Mouse (Mus musculus) adrenal gland, postnatal 10 days (tissue): ENCODE data around the gene Ttbk1. TPM values are rescaled to one million over a fixed set of nuclear protein-coding genes. Genes with fewer than 3 reads are reported as not detected.
"Not testable (repeated sequence)": the region's sequence is repeated elsewhere in the genome, so short reads cannot be mapped to it uniquely, and the experiment has no call there.

Source experiments
- DNase-seq: peaks from one replicate; pipeline ENCODE4 v3.0.0; 2021; ENCODE audit warnings: mixed read lengths
- long read RNA-seq, 2 experiments: library from polyadenylated mRNA; stranded (forward); transcript quantifications; one replicate each; pipeline ENCODE4 v2.0.0; 2021
- total RNA-seq, 2 experiments: library from RNA; stranded (reverse); gene quantifications; 2 replicates each; pipeline ENCODE4 v1.2.3; 2021

Gene Ttbk1
- total RNA-seq: 1 to 10 TPM; 1.2 to 2.2 TPM
- long read RNA-seq, experiment 1: 0 reads
- long read RNA-seq, experiment 2: 0 reads

DNA sequence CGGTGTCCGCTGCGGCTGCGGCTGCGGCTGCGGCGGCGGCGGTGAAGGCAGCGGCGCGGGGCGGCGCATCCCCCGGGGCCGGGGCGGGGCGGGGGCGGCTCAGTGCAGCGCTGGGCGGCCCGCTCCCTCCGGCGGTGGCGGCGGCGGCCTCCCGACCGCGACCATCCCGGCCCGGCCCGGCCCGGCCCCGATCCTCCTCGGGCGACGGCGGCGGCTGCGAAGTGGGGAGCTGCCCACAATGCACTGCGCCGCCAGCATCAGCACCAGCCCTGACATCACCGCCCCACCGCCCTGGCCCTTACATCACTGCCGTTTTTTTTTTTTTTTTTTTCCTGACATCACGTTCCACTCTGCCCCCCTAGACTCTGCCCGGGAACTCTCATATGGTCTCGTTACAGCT, at the start of gene Ttbk1:
Ttbk1 (minus strand) TSS at position 245 of the 400 bp plus-strand sequence.
- DNase-seq: peak; percentile 16

DNA sequence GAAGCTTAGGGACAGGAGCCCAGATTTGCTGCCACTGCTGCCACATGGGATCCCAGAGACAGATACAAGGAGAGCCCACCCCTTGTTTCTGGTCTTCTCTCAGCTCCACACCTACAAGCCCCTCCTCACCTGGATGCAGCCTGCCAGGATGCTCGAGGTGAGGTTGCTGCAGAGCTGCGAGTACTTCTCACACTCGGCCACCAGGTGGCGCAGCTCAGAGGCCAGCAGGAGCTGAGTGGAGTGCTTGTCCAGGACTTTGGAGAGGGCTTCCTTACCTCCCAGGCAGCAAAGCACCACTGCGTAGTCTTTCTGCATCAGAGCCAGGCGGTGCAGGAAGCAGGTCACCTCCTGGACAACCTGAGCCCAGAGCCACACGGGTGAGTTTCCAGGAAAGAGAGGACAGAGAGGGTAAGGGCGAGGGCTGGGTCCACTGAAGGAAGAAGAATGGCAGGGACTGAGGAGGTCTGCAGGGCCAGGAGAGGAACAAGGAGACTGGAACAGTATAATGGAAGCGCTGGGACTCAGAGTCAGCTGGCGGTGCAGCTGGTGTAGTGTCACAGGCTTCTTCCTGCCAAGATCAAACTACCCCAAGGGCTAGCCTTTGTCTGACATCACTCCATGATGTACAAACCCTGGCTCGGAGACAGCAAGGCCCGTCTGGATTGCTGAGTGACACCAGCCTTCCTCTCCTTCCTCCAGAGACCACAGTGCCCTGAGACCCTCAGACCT, 38.3 kb upstream of the Ttbk1 start:
- peak; percentile 85 for DNase-seq

DNA sequence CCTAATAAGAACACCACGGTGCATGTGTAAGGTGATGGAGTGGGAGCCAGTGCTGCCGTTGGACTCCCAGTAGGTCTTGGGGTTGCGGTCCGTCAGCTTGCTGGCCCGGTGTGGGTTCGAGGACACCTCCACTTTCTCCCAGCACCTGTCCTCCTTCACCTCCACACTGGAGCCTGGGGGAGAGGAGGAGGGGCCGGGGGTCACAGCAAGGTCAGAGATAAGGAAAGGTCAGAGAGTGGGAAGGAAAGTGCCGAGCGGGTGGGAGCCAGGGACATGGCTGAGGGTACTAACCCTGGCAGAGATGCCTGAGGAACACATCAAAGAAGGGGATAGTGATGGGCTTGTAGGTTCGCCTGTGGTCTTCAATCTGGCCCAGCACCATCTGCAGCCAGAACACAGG, 37.6 kb upstream of the Ttbk1 start:
- DNase-seq: no peak

DNA sequence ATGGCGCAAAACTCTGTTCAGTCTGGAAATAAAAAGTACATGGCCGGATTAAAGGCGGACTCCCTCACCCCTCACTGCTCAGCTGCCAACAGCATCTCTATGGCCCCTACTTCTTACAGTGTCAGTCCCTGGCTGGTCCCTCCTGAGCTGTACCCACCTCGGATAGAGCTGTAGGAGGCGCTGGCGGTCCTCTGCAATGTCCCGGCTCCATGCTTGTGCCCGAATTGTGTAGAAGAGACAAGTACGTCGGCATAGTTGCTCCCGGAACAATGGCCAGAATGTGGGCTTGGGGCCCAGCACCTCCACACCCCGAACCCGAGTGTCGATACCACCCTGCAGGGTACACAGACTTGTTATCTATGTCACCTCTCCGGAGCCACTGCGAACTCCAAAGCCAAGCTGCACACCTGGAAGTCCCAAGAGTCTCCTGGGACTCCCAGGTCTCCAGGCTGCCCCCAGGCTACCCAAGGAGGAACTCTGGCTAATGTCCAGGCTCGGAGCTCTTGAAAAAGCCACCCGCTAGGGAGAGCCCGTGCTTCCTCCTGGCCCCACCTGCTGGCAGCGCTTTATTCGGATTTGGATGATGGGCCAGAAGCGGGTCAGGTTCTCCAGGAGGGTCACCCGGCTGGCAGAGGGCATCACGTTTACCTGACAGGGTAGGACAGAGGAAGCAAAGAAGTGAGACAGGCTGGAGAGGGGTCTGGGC, 34.6 kb upstream of the Ttbk1 start:
- no peak for DNase-seq

DNA sequence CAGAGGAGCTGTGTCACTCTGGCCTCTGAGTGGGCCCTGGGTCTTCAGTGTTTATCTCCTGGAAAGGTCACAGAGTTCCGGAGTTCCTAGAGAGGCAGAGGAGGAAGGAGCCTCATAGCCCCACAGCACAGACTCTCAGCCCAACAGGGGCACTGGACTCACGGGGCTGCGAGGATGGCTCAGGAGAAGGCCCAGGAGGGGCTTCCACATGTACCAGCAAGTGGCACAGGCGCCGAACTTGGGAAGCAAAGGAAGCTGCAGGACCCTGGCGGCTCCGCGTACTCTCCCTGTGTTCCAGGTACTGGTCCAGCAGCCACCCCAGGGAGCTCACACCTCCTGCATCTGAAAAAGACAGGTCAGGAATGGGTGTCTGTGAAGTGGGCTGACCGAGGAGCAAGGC, 33.7 kb upstream of the Ttbk1 start:
- DNase-seq: no peak

DNA sequence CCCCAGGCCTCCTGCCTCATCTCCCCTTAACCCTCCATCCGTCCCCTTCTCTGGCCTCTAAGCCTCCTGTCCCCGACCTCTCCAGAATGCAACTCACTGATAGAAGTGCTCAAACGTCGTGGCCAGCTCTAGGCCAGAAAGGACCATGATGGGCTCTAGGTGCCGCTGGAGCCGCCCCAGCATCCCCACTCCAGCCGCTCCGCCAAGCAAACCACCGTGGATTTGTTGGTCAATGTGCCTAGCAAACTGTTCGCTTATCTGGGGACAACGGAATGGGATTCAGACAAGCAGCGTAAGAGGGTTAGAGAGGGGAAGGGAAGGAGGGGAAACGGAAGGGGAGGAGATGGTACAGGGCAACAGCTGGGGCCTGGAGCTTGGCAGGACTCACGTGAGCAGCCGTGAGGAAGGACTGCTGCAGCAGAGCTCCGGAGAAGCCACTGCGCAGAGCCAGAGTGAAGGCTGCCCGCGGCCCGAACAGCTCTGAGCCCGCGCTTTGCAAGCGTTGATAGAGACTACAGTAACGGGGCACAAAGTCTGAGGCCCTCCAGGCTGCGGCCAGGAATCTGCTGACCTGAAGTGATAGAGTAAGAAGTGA, 33.0 kb upstream of the Ttbk1 start:
- no peak for DNase-seq

DNA sequence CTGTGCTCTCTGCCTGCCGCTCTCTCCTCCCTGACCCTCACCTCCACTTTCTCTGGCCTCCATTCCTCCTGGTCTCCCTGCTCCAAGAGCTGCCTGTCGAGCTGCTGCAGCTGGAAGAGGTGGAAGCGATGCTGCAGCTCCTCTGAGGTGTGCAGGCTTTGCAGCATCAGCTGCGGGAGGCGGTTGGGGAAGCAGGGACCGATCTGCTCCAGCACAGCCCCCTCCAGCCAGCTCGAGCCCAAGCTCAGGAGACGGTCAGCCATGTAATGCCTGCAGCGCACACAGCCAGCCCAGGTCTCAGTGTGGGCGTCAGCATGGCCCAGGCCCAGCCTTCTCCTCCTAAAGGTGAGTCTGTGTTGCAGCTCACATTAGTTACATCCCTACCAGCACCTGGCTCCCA, 32.5 kb upstream of the Ttbk1 start:
- DNase-seq: no peak

DNA sequence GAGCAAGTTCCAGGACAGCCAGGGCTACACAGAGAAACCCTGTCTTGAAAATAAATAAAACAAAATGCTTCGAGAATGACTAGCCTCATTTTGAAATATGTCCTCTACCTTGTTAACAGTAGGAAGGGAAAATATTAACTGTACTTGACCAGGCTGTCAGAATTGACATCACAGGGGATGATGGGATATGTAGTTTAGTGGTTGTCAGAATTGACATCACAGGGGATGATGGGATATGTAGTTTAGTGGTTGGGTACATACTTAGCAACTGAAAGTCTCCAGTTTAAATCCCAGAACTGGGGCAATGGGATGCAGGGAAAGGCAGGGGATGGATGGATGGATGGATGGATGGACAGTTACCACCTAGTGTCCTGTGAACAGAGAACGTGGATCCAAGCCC, 25.9 kb upstream of the Ttbk1 start:
- no peak for DNase-seq

DNA sequence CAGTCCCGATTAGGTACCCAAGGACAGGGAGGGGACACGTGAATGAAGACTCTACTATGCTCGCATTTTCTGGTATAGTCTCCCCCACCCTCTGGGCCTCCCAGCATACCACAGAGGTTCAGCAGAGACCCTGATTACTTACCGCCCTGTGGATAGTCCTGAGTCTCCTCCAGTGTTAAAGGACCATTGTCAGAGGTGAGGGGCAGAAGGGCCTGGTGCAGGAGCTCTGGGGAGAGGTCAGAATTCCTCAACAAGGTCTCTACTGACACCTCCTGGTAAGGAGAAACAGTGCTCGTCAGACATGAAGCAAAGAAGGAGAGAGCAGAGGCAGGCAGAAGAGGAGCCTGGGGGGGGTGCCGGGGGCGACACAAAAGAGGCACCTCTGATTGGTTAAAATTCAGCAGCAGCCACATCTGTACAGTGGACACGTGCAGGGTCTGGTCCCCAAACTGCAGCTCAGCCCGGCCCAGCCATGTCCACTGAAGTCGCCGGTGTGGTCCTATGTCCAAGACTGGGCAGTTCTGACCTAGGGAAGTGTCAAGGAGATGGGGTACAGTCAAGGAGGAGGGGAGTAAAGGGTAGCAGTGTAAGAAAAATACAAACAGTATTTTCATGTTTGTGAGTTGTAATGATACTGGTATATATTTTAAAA, 23.7 kb upstream of the Ttbk1 start:
- DNase-seq: no peak

DNA sequence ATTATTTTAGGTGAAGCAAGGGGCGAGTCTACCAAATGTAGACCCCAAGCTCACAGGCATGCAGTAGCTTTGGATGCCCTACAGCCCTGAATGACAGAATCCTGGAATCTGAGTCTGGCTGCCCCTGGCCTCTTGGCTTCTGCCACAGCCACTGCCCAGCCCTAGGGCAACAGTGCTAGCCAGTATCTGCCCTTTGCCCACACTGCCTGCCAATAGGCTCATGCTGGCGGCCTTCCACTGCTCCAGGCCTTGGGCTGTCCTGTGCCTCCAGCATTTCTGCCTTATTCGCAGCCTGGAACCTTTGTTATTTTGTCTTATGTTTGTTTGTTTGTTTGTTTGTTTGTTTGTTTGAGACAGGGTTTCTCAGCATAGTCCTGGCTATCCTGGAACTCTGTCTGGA, 18.1 kb upstream of the Ttbk1 start:
- DNase-seq: peak; percentile 72

DNA sequence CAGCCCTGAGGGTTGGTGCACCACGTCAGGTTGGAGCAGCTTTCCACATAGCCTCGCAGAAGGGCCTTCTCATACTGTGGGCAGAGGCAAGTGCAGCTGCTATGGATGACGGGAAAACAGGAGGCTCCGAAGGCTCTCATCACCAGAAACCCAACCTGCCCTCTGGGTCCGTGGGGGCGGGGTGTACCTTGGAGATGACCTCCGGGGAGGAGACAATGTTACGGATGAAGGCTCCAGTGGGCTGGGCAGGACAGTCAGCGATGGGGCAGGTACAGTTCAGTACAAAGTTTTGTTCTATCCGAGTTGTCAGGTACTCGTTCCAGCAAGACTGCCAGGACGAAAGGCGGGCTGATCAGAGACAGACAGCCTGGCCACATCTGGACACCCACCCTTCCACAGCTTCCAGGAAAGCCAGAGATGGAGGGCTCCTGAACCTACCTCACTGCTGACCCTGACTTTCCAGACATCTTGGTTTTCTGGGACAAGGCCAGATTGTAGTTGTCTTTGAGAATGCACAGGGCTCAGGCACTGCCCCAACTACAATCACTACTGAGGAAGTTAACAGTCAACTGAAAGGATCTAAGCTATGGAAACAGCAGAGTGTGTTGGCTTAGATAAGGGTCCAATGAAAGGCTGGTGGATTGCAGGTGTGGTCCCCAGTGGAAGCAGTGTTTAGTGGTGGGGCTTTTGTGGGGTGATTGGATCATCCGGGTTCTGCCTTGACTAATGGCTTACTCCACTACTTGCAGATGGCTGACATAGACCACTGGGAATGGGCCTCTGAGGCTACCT, 16.6 kb upstream of the Ttbk1 start:
- DNase-seq: no peak

DNA sequence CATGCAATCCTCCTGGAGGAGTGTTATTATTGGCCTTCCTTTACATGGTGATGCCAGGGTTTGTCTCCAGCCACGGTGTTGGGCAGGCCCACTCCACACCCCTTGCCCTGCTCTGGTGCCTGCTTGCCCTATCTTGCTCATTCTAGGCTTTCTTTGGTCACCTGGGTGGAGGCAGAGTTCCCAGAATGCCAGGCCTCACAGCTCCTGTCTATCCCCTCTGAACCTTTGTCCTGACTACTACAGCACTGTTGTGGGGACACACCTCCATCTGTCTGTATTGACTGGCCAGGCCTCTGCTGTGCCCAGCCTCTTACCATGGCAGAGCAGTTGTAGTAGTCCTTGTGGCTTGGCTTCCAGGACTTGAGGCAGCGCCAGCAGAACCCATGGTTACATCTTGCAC, 15.3 kb upstream of the Ttbk1 start:
- no peak for DNase-seq

DNA sequence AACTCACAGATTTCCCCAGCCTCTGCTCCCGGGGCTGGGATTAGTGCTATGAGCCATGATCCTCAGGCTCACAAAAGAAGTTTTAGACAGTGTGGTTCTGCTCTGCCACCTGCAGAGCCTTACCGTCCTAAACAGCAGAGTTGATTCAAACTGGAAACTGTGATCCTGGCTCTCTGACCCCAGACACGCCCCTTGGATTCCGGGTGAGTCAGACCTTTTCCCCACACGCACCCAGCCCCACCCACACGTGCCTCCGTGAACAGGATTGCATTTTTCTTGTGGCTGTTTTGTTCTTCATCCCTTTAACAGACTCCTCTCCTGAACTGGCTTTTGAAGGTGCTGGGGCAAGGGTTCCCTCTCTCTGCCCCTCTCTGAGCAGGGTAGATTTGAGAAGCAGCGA, 10.5 kb upstream of the Ttbk1 start:
- DNase-seq: no peak

DNA sequence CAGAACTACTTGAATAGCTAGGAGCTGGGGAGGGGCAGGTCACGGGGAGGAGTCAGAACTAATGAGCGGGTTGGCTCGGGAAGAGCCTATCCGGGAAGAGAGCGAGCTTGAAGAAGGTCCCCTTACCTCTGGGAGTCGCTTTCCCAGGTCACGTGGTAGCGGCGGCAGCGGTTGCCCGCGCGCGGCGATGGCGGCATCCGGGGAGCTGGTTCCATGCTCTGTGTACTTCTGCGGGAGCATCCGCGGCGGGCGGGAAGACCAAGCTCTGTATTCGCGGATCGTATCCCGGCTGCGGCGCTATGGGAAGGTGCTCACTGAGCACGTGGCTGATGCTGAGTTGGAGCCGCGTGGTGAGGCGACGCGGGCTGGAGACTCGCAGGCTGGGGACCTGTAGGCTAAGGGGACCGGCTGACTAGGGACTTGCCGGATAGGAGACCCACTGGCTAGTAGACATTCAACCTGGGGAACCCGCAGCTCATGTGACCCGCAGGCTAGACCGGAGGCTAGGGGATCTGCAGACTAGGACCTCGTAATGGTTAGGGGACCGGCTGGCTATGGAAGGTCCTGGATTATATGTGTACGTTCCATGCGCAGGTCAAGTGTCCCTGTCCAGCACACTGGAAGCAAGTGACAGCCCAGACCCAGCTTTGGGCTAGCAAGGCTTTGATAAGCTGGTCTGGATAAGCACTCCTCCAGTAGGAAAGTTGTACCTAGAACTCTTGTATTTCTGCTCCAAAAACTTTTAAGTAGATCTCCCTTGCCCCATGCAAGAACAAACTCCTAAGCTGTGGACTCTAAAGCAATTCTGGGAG, 9.4 kb upstream of the Ttbk1 start, which contains the start of gene Dnph1:
Dnph1 (plus strand) TSS at position 89 of the 812 bp plus-strand sequence.
- peak; percentile 88 for DNase-seq

DNA sequence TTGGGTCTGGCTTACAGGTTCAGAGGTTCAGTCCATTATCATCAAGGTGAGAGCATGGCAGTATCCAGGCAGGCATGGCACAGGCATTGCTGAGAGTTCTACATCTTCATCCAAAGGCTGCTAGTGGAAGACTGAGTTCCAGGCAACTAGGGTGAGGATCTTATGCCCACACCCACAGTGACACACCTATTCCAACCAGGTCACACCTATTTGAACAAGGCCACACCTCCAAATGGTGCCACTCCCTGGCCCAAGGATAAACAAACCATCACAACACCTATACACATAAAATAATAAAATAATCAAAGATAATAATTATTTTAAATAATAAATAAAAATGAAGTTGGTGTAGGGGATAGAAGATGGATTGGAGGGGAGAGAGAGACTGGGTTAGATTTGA, 8.6 kb upstream of the Ttbk1 start:
- DNase-seq: not testable (repeated sequence)

DNA sequence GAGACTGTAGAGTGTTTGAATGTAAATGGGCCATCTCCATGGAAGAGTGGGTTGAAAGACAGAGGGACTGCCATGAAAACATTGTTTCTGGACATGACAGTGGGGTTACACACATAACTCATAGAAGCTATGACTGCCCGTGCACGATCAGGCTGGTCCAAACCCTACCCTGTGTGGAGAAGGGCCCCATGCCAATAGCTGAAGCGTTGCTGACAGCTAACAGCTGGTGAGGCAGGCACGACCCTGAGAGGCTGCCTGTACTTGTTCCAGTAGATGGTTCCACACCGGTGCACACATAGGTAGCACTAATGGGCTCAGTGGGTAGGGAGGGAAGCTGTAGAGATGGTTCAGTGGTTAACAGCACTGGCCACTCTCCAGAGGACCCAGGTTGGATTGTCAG, 8.0 kb upstream of the Ttbk1 start:
- no peak for DNase-seq

DNA sequence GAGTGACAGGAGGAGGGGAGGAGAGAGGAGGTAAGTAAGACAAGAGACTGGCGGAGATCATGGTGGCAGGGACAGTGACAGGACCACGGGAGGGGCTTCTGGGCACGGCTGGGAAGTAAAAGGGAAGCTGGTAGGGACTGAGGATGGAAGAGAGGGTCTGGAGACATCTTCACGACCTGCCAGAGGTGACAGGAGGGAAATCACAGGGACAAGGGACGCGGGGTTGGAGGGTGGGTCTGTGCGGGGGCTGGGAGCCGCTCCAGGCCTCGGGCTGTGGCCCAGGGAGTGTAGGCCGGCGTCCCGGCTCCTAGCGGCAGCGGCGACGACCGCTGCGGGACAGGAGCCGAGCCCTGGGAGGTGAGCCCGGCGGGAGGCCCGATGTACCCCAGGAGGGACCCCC, 480 bp downstream of the Ttbk1 start:
- DNase-seq: no peak

DNA sequence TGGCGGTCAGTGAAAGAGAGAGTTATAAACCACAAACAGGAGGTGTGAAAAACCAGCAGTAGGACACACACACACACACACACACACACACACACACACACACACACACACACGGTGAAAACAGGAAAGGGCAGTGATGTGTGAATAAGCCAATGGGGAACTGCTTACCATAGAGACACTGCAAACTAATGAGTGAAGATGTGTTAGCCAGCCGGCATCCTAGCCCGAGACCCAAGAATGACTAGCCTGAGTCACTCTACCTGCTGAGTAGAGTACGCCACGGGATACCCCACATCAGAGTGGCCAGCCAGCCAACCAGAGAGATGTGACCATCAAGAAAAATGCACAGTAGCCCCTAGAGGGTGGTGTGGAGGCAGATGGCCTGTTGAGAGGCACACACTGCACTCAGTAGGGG, 3.0 kb downstream of the Ttbk1 start:
- no peak for DNase-seq

DNA sequence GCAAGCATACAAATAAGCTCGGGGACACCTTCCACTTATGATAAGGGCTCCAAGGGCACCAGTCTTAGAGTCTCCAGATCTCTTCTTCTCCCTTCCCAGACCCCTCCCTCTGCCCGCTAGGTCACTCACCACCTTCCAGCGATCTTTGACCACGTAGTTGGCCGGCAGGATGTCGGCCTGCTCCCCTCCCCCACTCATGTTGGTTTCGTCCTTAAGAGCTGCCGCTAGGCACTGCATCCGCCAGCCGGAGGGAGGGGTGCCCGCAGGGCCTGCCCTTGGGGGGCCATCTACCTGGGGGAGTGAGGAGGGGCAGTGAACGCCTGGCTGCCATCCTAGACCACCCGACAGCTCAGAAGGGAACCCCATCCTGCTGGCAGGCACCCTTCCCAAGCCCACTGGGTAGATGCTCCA, 3.4 kb downstream of the Ttbk1 start:
- peak; percentile 37 for DNase-seq

DNA sequence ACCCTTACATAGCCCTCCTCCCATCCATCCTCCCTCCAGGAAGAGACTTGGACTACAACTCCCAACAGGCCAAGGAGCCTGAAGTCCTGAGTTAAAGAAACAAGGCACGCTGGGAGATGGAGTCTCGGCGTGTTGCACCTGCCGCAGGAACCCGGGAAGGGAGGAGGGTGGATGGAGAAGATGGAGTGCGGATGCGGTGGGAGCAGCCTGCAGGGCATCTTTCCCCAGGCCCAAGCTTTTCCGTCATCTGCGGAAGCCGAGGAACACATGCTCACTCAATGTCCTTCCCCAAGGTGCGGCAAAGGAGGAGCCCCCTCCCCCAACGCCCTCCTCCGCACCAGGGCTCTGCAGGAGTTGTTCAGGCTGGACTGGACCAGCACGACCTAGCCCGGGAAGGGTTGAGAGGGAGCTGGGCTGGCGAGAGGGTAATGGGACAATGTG, 3.9 kb downstream of the Ttbk1 start:
- DNase-seq: peak; percentile 38

DNA sequence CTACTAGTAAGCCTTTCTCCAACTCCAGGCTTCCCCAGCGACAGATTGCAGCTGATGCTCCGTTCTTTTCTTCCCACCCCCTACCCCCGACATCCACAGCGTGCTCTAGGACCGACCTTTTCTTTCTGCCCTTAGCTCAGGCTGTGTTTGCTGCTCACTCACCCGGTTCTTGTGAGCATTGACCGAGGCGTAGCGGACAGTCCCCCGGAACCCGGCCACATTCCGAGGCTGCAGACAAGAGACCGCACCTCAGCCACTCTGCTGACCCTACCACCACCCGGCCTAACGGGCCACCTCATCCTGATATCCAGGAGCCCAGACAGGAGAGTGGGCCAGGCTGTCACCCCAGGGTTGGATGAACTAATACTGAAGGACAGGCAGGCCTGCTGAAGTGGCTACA, 10.2 kb downstream of the Ttbk1 start:
- DNase-seq: no peak
